Mouse (Mus musculus): ENCODE results near the gene Atp2b2. TPM values are rescaled to one million over a fixed set of nuclear protein-coding genes. Genes with fewer than 3 reads are reported as not detected.

Atp2b2 gene
- polyA plus RNA-seq, 1 experiment from 2014 or later, result 0.25 TPM

- Histone ChIP-seq H3K9ac (replicated peaks) (no peak overlapping the region), H3K4me1 (replicated peaks) (no peaks in the 10 kb centered on the region), H3K27ac (no peak overlapping the region), H3K4me2 (no peak overlapping the region), H3K36me3 (no peaks in the 10 kb centered on the region), H3K9me3 (no peaks in the 10 kb centered on the region), H3K4me3 (replicated peaks) (no peak overlapping the region), H3K27me3 (peaks cover 2% of the 10 kb centered on the region; the same call in 1 of the 2 replicates)
- WGBS, result 86% methylated on average over 8 of the region's 8 CpGs
- no peak for ATAC-seq (ENCODE audit: insufficient number of reproducible peaks, insufficient read depth, low FRiP score, low TSS enrichment, low read depth)
Measured at GRCm38 (mm10) chr6:113978673-113979072, 63.7 kb downstream of the Atp2b2 start.

- H3K4me2 ChIP-seq, result no peak overlapping the region
- H3K27ac ChIP-seq, result no peak overlapping the region
- H3K9me3 ChIP-seq, result no peaks in the 10 kb centered on the region
- peaks cover 3% of the 10 kb centered on the region; the same call in 1 of the 2 replicates for H3K27me3 ChIP-seq
- WGBS, result 75% methylated on average over 5 of the region's 5 CpGs
- no peaks in the 10 kb centered on the region for H3K4me1 ChIP-seq (replicated peaks)
- H3K4me3 ChIP-seq (replicated peaks), result no peak overlapping the region
- no peak for ATAC-seq (ENCODE audit: insufficient number of reproducible peaks, insufficient read depth, low FRiP score, low TSS enrichment, low read depth)
- no peak overlapping the region for H3K9ac ChIP-seq (replicated peaks)
- no peaks in the 10 kb centered on the region for H3K36me3 ChIP-seq
Measured at GRCm38 (mm10) chr6:113978091-113978650, 64.2 kb downstream of the Atp2b2 start.

- Histone ChIP-seq H3K9ac (replicated peaks) (no peak overlapping the region), H3K9me3 (no peaks in the 10 kb centered on the region), H3K27me3 (0 out of 2 replicates have a peak, but pooled peaks cover 5% of the 10 kb centered on the region), H3K4me3 (replicated peaks) (no peak overlapping the region), H3K4me1 (replicated peaks) (0 out of 2 replicates have a peak, but pooled peaks cover 2% of the 10 kb centered on the region), H3K4me2 (no peak overlapping the region), H3K36me3 (no peaks in the 10 kb centered on the region), H3K27ac (no peak overlapping the region)
- ATAC-seq (ENCODE audit: insufficient number of reproducible peaks, insufficient read depth, low FRiP score, low TSS enrichment, low read depth), result no peak
- WGBS, result 68% methylated on average over 2 of the region's 2 CpGs
Measured at GRCm38 (mm10) chr6:113970900-113971299, 71.5 kb downstream of the Atp2b2 start.

GRCm38 (mm10) chr6:113970464-113970863 is 71.9 kb downstream of the Atp2b2 start:
- H3K36me3 ChIP-seq, result no peaks in the 10 kb centered on the region
- no peak overlapping the region for H3K4me2 ChIP-seq
- no peak overlapping the region for H3K9ac ChIP-seq (replicated peaks)
- WGBS, result 52% methylated on average over 9 of the region's 9 CpGs
- H3K4me3 ChIP-seq (replicated peaks), result no peak overlapping the region
- no peaks in the 10 kb centered on the region for H3K9me3 ChIP-seq
- no peak overlapping the region for H3K27ac ChIP-seq
- ATAC-seq (ENCODE audit: insufficient number of reproducible peaks, insufficient read depth, low FRiP score, low TSS enrichment, low read depth), result no peak
- H3K27me3 ChIP-seq, result peaks cover 5% of the 10 kb centered on the region; the same call in 1 of the 2 replicates
- H3K4me1 ChIP-seq (replicated peaks), result 0 out of 2 replicates have a peak, but pooled peaks cover 2% of the 10 kb centered on the region

- H3K4me3 ChIP-seq (replicated peaks), result no peak overlapping the region
- H3K9me3 ChIP-seq, result no peaks in the 10 kb centered on the region
- 0 out of 2 replicates have a peak, but pooled peaks cover 2% of the 10 kb centered on the region for H3K4me1 ChIP-seq (replicated peaks)
- no peaks in the 10 kb centered on the region for H3K36me3 ChIP-seq
- 47% methylated on average over 3 of the region's 3 CpGs for WGBS
- H3K27me3 ChIP-seq, result peaks cover 5% of the 10 kb centered on the region; the same call in 1 of the 2 replicates
- no peak overlapping the region for H3K9ac ChIP-seq (replicated peaks)
- H3K27ac ChIP-seq, result no peak overlapping the region
- H3K4me2 ChIP-seq, result no peak overlapping the region
- ATAC-seq (ENCODE audit: insufficient number of reproducible peaks, insufficient read depth, low FRiP score, low TSS enrichment, low read depth), result no peak
Measured at GRCm38 (mm10) chr6:113969751-113970150, 72.7 kb downstream of the Atp2b2 start.

GRCm38 (mm10) chr6:113962811-113963210 is 79.6 kb downstream of the Atp2b2 start:
- Histone ChIP-seq H3K4me3 (replicated peaks) (no peak overlapping the region), H3K9ac (replicated peaks) (no peak overlapping the region), H3K4me2 (no peak overlapping the region), H3K9me3 (no peaks in the 10 kb centered on the region), H3K27ac (no peak overlapping the region), H3K27me3 (peaks cover 3% of the 10 kb centered on the region; the same call in 1 of the 2 replicates), H3K4me1 (replicated peaks) (0 out of 2 replicates have a peak, but pooled peaks cover 2% of the 10 kb centered on the region), H3K36me3 (no peaks in the 10 kb centered on the region)
- 17% methylated on average over 3 of the region's 3 CpGs for WGBS
- ATAC-seq (ENCODE audit: insufficient number of reproducible peaks, insufficient read depth, low FRiP score, low TSS enrichment, low read depth), result no peak

- Histone ChIP-seq H3K27ac (no peak overlapping the region), H3K9ac (replicated peaks) (no peak overlapping the region), H3K9me3 (no peaks in the 10 kb centered on the region), H3K36me3 (no peaks in the 10 kb centered on the region), H3K4me3 (replicated peaks) (no peak overlapping the region), H3K27me3 (peaks cover 8% of the 10 kb centered on the region; the same call in 1 of the 2 replicates), H3K4me2 (no peak overlapping the region), H3K4me1 (replicated peaks) (0 out of 2 replicates have a peak, but pooled peaks cover 2% of the 10 kb centered on the region)
- ATAC-seq (ENCODE audit: insufficient number of reproducible peaks, insufficient read depth, low FRiP score, low TSS enrichment, low read depth), result no peak
- 80% methylated on average over 2 of the region's 2 CpGs for WGBS
Measured at GRCm38 (mm10) chr6:113961658-113962057, 80.8 kb downstream of the Atp2b2 start.

GRCm38 (mm10) chr6:113959336-113959735 is 83.1 kb downstream of the Atp2b2 start:
- WGBS, result 63% methylated on average over 1 of the region's 1 CpGs
- H3K27me3 ChIP-seq, result 0 out of 2 replicates have a peak, but pooled peaks cover 8% of the 10 kb centered on the region
- no peaks in the 10 kb centered on the region for H3K36me3 ChIP-seq
- H3K9me3 ChIP-seq, result no peaks in the 10 kb centered on the region
- ATAC-seq (ENCODE audit: insufficient number of reproducible peaks, insufficient read depth, low FRiP score, low TSS enrichment, low read depth), result no peak
- no peaks in the 10 kb centered on the region for H3K4me1 ChIP-seq (replicated peaks)
- H3K4me3 ChIP-seq (replicated peaks), result no peak overlapping the region
- no peak overlapping the region for H3K27ac ChIP-seq
- H3K4me2 ChIP-seq, result no peak overlapping the region
- H3K9ac ChIP-seq (replicated peaks), result no peak overlapping the region

- H3K4me3 ChIP-seq (replicated peaks), result no peak overlapping the region
- no peak overlapping the region for H3K27ac ChIP-seq
- H3K27me3 ChIP-seq, result 0 out of 2 replicates have a peak, but pooled peaks cover 8% of the 10 kb centered on the region
- no peak overlapping the region for H3K4me2 ChIP-seq
- H3K36me3 ChIP-seq, result no peaks in the 10 kb centered on the region
- no peak overlapping the region for H3K9ac ChIP-seq (replicated peaks)
- 56% methylated on average over 2 of the region's 2 CpGs for WGBS
- no peaks in the 10 kb centered on the region for H3K4me1 ChIP-seq (replicated peaks)
- no peaks in the 10 kb centered on the region for H3K9me3 ChIP-seq
- no peak for ATAC-seq (ENCODE audit: insufficient number of reproducible peaks, insufficient read depth, low FRiP score, low TSS enrichment, low read depth)
Measured at GRCm38 (mm10) chr6:113958714-113959113, 83.7 kb downstream of the Atp2b2 start.

- H3K4me2 ChIP-seq, result no peak overlapping the region
- 0 out of 2 replicates have a peak, but pooled peaks cover 8% of the 10 kb centered on the region for H3K27me3 ChIP-seq
- H3K4me1 ChIP-seq (replicated peaks), result no peaks in the 10 kb centered on the region
- H3K4me3 ChIP-seq (replicated peaks), result no peak overlapping the region
- no peak overlapping the region for H3K27ac ChIP-seq
- no peak for ATAC-seq (ENCODE audit: insufficient number of reproducible peaks, insufficient read depth, low FRiP score, low TSS enrichment, low read depth)
- H3K36me3 ChIP-seq, result no peaks in the 10 kb centered on the region
- H3K9me3 ChIP-seq, result no peaks in the 10 kb centered on the region
- 83% methylated on average over 5 of the region's 5 CpGs for WGBS
- no peak overlapping the region for H3K9ac ChIP-seq (replicated peaks)
Measured at GRCm38 (mm10) chr6:113958003-113958402, 84.4 kb downstream of the Atp2b2 start.

GRCm38 (mm10) chr6:113957232-113957940 is 85.0 kb downstream of the Atp2b2 start:
- H3K4me1 ChIP-seq (replicated peaks), result no peaks in the 10 kb centered on the region
- H3K27ac ChIP-seq, result no peak overlapping the region
- no peak for ATAC-seq (ENCODE audit: insufficient number of reproducible peaks, insufficient read depth, low FRiP score, low TSS enrichment, low read depth)
- no peak overlapping the region for H3K9ac ChIP-seq (replicated peaks)
- no peak overlapping the region for H3K4me3 ChIP-seq (replicated peaks)
- H3K4me2 ChIP-seq, result no peak overlapping the region
- 83% methylated on average over 19 of the region's 19 CpGs for WGBS
- no peaks in the 10 kb centered on the region for H3K9me3 ChIP-seq
- no peaks in the 10 kb centered on the region for H3K36me3 ChIP-seq
- H3K27me3 ChIP-seq, result 0 out of 2 replicates have a peak, but pooled peaks cover 8% of the 10 kb centered on the region

Measured in limb, embryonic 12.5 days (tissue).